Mouse (Mus musculus) kidney, adult 2 months (tissue): ENCODE data around the gene Cacnb2. TPM values are rescaled to one million over a fixed set of nuclear protein-coding genes. Genes with fewer than 3 reads are reported as not detected.

Source experiments
- DNase-seq: peaks from one replicate; pipeline ENCODE4 v3.0.0; 2021
- H3K27ac ChIP-seq: fragments of 200-500 bp; 2 replicates; pipeline ENCODE4 v1.5.1; 2012; ENCODE audit warnings: low read depth, low read length, control low read depth, inconsistent platforms; ENCODE audit not compliant: insufficient read depth
- H3K27me3 ChIP-seq: fragments of 200-500 bp; replicated peaks from 2 replicates; pipeline ENCODE4 v1.6.1; 2012; ENCODE audit warnings: mild to moderate bottlenecking, moderate library complexity, low read length, inconsistent platforms; ENCODE audit not compliant: control insufficient read depth, insufficient read depth
- H3K36me3 ChIP-seq: fragments of 200-500 bp; 2 replicates; pipeline ENCODE4 v1.6.1; 2012; ENCODE audit warnings: mild to moderate bottlenecking, moderate library complexity, low read length, inconsistent platforms; ENCODE audit not compliant: control insufficient read depth, insufficient read depth
- H3K4me1 ChIP-seq: fragments of 200-500 bp; 2 replicates; pipeline ENCODE4 v1.6.1; 2011; ENCODE audit warnings: low read length; ENCODE audit not compliant: control insufficient read depth, insufficient read depth
- H3K4me3 ChIP-seq: fragments of 200-500 bp; 2 replicates; pipeline ENCODE4 v1.5.1; 2011; ENCODE audit warnings: mild to moderate bottlenecking, low read depth, low read length, control low read depth; ENCODE audit not compliant: insufficient read depth
- CTCF ChIP-seq: fragments of 200-500 bp; conservative IDR thresholded peaks from 2 replicates; pipeline ENCODE4 v1.5.1; 2011; ENCODE audit warnings: low read depth, mild to moderate bottlenecking, control low read depth, low read length, moderate library complexity, mixed read lengths; ENCODE audit not compliant: insufficient read depth, insufficient read length
- POLR2A ChIP-seq: fragments of 200-500 bp; IDR thresholded peaks from one replicate; pipeline ENCODE4 v1.6.1; 2011; ENCODE audit warnings: low read depth, low read length, control low read depth
- WGBS: fragments of 180-500 bp; shearing (Covaris S2); methylation state at CpG from one replicate; pipeline ENCODE4 v1.1.7; 2018; 5-methylcytosine and 5-hydroxymethylcytosine counted together
- polyA plus RNA-seq: library from polyadenylated mRNA; depleted of rRNA; stranded (reverse); fragments of >200 nt; gene quantifications from 2 replicates; pipeline ENCODE4 v1.2.3, GENCODE M21; 2012

Cacnb2 gene
- polyA plus RNA-seq, 1 experiment, result 1.6 TPM

GRCm38 (mm10) chr2:14823105-14823504 lies 220.2 kb downstream of the Cacnb2 start:
- DNase-seq, result no peak
- no peaks in the 10 kb centered on the region for H3K4me1 ChIP-seq
- no peak for TF ChIP-seq POLR2A
- no peak for TF ChIP-seq CTCF
- no peaks in the 10 kb centered on the region for H3K36me3 ChIP-seq
- no peaks in the 10 kb centered on the region for H3K27me3 ChIP-seq
- no peak overlapping the region for H3K4me3 ChIP-seq
- no peak overlapping the region for H3K27ac ChIP-seq

GRCm38 (mm10) chr2:14823816-14824348 lies 221.0 kb downstream of the Cacnb2 start:
- WGBS, result 34% methylated on average over 11 of the region's 11 CpGs
- Histone ChIP-seq H3K27ac (no peak overlapping the region), H3K27me3 (no peaks in the 10 kb centered on the region), H3K36me3 (no peaks in the 10 kb centered on the region), H3K4me3 (no peak overlapping the region), H3K4me1 (no peaks in the 10 kb centered on the region)
- DNase-seq, result peak; percentile 10
- TF ChIP-seq CTCF (no peak), POLR2A (no peak)

GRCm38 (mm10) chr2:14825146-14825545 lies 222.3 kb downstream of the Cacnb2 start:
- DNase-seq, result no peak
- WGBS, result 58% methylated on average over 4 of the region's 4 CpGs
- Histone ChIP-seq H3K4me3 (no peak overlapping the region), H3K36me3 (no peaks in the 10 kb centered on the region), H3K27ac (no peak overlapping the region), H3K4me1 (no peaks in the 10 kb centered on the region), H3K27me3 (no peaks in the 10 kb centered on the region)
- TF ChIP-seq CTCF (no peak), POLR2A (no peak)

GRCm38 (mm10) chr2:14829451-14829850 lies 226.6 kb downstream of the Cacnb2 start:
- Histone ChIP-seq H3K36me3 (no peaks in the 10 kb centered on the region), H3K4me1 (no peaks in the 10 kb centered on the region), H3K27ac (no peak overlapping the region), H3K4me3 (no peak overlapping the region), H3K27me3 (no peaks in the 10 kb centered on the region)
- WGBS, result 60% methylated on average over 3 of the region's 3 CpGs
- DNase-seq, result no peak
- TF ChIP-seq CTCF (no peak), POLR2A (no peak)

GRCm38 (mm10) chr2:14831308-14831707 lies 228.4 kb downstream of the Cacnb2 start:
- Histone ChIP-seq H3K27me3 (no peaks in the 10 kb centered on the region), H3K4me1 (no peaks in the 10 kb centered on the region), H3K4me3 (no peak overlapping the region), H3K36me3 (no peaks in the 10 kb centered on the region), H3K27ac (no peak overlapping the region)
- TF ChIP-seq POLR2A (no peak), CTCF (no peak)
- DNase-seq, result no peak
- 74% methylated on average over 2 of the region's 2 CpGs for WGBS

- Histone ChIP-seq H3K4me1 (no peaks in the 10 kb centered on the region), H3K36me3 (no peaks in the 10 kb centered on the region), H3K27ac (no peak overlapping the region), H3K27me3 (no peaks in the 10 kb centered on the region), H3K4me3 (no peak overlapping the region)
- TF ChIP-seq CTCF (no peak), POLR2A (no peak)
- WGBS, result 44% methylated on average over 5 of the region's 5 CpGs
- peak; percentile 34 for DNase-seq
Measured at GRCm38 (mm10) chr2:14834700-14835317, 231.9 kb downstream of the Cacnb2 start.

GRCm38 (mm10) chr2:14841272-14841671 lies 238.4 kb downstream of the Cacnb2 start:
- DNase-seq, result no peak
- no peaks in the 10 kb centered on the region for H3K4me1 ChIP-seq
- WGBS, result 27% methylated on average over 1 of the region's 1 CpGs
- TF ChIP-seq CTCF (no peak), POLR2A (no peak)
- H3K27me3 ChIP-seq, result no peaks in the 10 kb centered on the region
- no peaks in the 10 kb centered on the region for H3K36me3 ChIP-seq
- H3K27ac ChIP-seq, result no peak overlapping the region
- no peak overlapping the region for H3K4me3 ChIP-seq
